Mouse (Mus musculus): Measurements from ENCODE around the gene Rab14. TPM values are rescaled to one million over a fixed set of nuclear protein-coding genes. Genes with fewer than 3 reads are reported as not detected.
A peak's percentile ranks its signal among the peaks of the same experiment; 100 is the strongest.

The Rab14 gene
- polyA plus RNA-seq, 1 experiment from 2014 or later: 473 TPM

DNA sequence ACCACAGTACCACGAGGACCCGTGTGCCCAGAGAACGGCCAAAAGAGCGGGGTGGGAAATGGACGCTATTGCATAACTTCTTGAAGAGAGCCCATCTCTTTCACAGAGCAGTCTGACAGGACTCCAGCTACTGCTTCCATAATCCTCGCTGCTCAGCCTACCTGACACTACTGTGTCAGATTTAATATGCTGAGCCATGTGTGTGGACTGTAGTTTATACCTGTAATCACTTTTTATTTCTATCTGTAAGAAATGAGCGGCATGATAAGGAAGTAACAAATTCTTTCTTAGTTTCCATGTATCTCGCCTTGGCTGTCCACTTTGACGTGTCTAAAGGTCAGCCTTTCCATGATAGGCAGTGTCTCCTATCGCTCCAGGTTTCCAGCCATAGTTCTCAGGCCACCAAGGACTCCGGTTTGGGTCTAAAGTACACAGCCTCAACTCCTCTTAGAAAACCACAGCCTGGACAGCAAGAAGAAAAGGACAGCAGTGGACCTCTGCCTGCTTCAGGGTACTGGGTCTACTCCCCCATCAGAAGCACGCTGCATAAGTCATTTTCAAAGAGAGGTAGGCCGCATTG lies 49.5 kb downstream of the Rab14 start:
- ATAC-seq: no peak
- no peak overlapping the region for H3K27ac ChIP-seq (ENCODE audit: low read length)
- H3K9ac ChIP-seq (ENCODE audit: low read depth, low read length): no peak overlapping the region
- peaks cover 40% of the 10 kb centered on the region for H3K36me3 ChIP-seq (ENCODE audit: control insufficient read depth, insufficient read depth, low read length)
- no peaks in the 10 kb centered on the region for H3K27me3 ChIP-seq (ENCODE audit: control insufficient read depth, insufficient read depth, low read depth, low read length)
- no peaks in the 10 kb centered on the region for H3K4me1 ChIP-seq (ENCODE audit: control insufficient read depth, insufficient read depth, low read length)
- H3K9me3 ChIP-seq (replicated peaks; ENCODE audit: control insufficient read depth, low read length, poor library complexity, severe bottlenecking): no peaks in the 10 kb centered on the region
- no peak overlapping the region for H3K4me3 ChIP-seq (ENCODE audit: low read depth, low read length)
- 96% methylated on average over 13 of the region's 13 CpGs for WGBS
- H3K4me2 ChIP-seq (ENCODE audit: low read length): no peak overlapping the region

DNA sequence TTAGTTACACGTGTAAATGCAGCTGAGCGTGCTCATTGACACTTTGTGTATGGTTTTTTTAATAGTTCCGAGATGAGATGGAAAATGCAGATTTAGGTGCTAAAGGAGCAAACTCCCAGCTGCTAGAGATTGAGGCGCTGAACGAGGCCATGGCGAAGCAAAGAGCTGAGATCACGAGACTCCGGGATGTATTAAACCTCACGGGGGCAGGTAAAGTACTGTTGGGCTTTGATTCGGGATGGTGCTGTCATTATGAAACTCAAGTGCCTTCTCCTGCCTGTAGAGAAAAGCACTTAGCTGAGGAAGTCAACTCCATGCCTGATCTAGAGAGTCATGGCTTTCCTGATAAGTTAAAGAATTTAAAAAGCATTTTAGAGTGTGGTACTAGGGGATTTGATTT lies 52.1 kb downstream of the Rab14 start:
- Histone ChIP-seq H3K27me3 (ENCODE audit: control insufficient read depth, insufficient read depth, low read depth, low read length) (no peaks in the 10 kb centered on the region), H3K4me1 (ENCODE audit: control insufficient read depth, insufficient read depth, low read length) (no peaks in the 10 kb centered on the region), H3K4me3 (ENCODE audit: low read depth, low read length) (no peak overlapping the region), H3K9ac (ENCODE audit: low read depth, low read length) (no peak overlapping the region), H3K36me3 (ENCODE audit: control insufficient read depth, insufficient read depth, low read length) (peaks cover 33% of the 10 kb centered on the region), H3K27ac (ENCODE audit: low read length) (no peak overlapping the region), H3K9me3 (replicated peaks; ENCODE audit: control insufficient read depth, low read length, poor library complexity, severe bottlenecking) (no peaks in the 10 kb centered on the region), H3K4me2 (ENCODE audit: low read length) (no peak overlapping the region)
- whole genome bisulfite sequencing: 94% methylated on average over 10 of the region's 10 CpGs
- no peak for ATAC-seq

DNA sequence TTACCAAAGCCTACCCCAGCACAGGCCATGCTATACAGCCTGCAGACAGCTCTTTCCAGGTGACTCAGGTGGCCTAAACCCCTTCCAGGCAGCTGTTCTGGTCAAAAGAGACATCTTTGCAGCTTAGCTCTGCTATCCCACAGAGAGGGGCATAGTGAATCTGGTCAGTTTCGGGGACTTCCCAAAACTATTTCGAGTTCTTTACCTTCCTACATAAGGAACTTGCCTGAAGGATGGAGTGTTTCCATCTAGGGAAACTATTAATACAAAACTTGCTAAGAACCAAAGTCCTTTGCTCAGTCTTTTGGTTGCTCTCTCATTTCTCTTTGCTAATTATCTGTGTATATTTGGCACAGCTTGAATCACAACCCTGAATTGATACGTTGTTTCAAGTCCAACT lies 59.2 kb downstream of the Rab14 start:
- H3K9me3 ChIP-seq (replicated peaks; ENCODE audit: control insufficient read depth, low read length, poor library complexity, severe bottlenecking): no peaks in the 10 kb centered on the region

DNA sequence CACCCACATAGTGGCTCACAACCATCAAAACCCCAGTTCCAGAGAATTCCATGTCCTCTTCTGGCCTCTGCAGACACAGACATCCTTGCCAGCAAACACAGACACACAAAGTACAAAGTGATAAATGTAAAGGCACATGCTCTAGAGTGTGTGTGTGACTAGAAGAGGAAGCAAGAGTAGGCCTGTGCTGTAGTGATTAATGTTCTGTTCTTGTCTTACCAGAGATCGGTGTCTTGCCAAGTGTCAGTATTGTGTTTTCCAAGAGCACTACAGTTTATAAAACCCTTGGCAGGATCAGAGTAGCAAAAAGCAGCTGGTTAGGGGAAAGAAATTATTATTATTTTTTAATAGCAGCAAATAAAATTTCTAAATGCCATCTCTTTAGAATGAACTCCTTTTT lies 62.3 kb downstream of the Rab14 start:
- 100% methylated on average over 1 of the region's 1 CpGs for WGBS
- no peak overlapping the region for H3K9ac ChIP-seq (ENCODE audit: low read depth, low read length)
- no peak overlapping the region for H3K4me3 ChIP-seq (ENCODE audit: low read depth, low read length)
- no peaks in the 10 kb centered on the region for H3K4me1 ChIP-seq (ENCODE audit: control insufficient read depth, insufficient read depth, low read length)
- H3K36me3 ChIP-seq (ENCODE audit: control insufficient read depth, insufficient read depth, low read length): peaks cover 15% of the 10 kb centered on the region; the same call in 1 of the 2 replicates
- H3K9me3 ChIP-seq (replicated peaks; ENCODE audit: control insufficient read depth, low read length, poor library complexity, severe bottlenecking): no peaks in the 10 kb centered on the region
- H3K4me2 ChIP-seq (ENCODE audit: low read length): no peak overlapping the region
- H3K27me3 ChIP-seq (ENCODE audit: control insufficient read depth, insufficient read depth, low read depth, low read length): no peaks in the 10 kb centered on the region
- no peak for ATAC-seq
- no peak overlapping the region for H3K27ac ChIP-seq (ENCODE audit: low read length)

More for the DNA sequence above, 59.2 kb downstream of the Rab14 start:
- H3K27ac ChIP-seq (ENCODE audit: low read length): no peak overlapping the region
- no peak overlapping the region for H3K4me2 ChIP-seq (ENCODE audit: low read length)
- peaks cover 20% of the 10 kb centered on the region for H3K36me3 ChIP-seq (ENCODE audit: control insufficient read depth, insufficient read depth, low read length)
- no peaks in the 10 kb centered on the region for H3K4me1 ChIP-seq (ENCODE audit: control insufficient read depth, insufficient read depth, low read length)
- H3K9ac ChIP-seq (ENCODE audit: low read depth, low read length): no peak overlapping the region
- H3K4me3 ChIP-seq (ENCODE audit: low read depth, low read length): no peak overlapping the region
- no peak for ATAC-seq
- WGBS: 95% methylated on average over 3 of the region's 3 CpGs
- no peaks in the 10 kb centered on the region for H3K27me3 ChIP-seq (ENCODE audit: control insufficient read depth, insufficient read depth, low read depth, low read length)

DNA sequence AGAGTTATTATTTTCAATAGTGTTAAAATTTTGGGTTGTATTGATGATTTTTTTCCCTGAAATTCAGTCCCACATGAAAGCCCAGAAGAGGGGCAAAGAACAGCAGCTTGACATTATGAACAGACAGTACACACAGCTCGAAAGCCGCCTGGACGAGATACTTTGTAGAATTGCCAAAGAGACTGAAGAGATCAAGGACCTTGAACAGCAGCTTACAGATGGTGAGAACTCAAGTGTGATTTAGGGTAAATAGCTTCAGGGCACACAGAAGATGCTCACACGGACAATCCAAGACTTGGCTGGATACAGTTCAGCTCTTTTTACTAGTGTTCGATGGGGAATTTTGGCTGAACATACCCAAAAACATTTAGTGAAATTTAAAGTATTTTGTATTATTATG lies 67.0 kb downstream of the Rab14 start:
- no peaks in the 10 kb centered on the region for H3K9me3 ChIP-seq (replicated peaks; ENCODE audit: control insufficient read depth, low read length, poor library complexity, severe bottlenecking)
- H3K4me1 ChIP-seq (ENCODE audit: control insufficient read depth, insufficient read depth, low read length): peaks cover 10% of the 10 kb centered on the region; the same call in 1 of the 2 replicates
- H3K27me3 ChIP-seq (ENCODE audit: control insufficient read depth, insufficient read depth, low read depth, low read length): no peaks in the 10 kb centered on the region
- H3K36me3 ChIP-seq (ENCODE audit: control insufficient read depth, insufficient read depth, low read length): 0 out of 2 replicates have a peak, but pooled peaks cover 12% of the 10 kb centered on the region
- H3K27ac ChIP-seq (ENCODE audit: low read length): no peak overlapping the region
- H3K4me2 ChIP-seq (ENCODE audit: low read length): no peak overlapping the region
- ATAC-seq: no peak
- WGBS: 82% methylated on average over 5 of the region's 5 CpGs
- no peak overlapping the region for H3K4me3 ChIP-seq (ENCODE audit: low read depth, low read length)
- H3K9ac ChIP-seq (ENCODE audit: low read depth, low read length): no peak overlapping the region

DNA sequence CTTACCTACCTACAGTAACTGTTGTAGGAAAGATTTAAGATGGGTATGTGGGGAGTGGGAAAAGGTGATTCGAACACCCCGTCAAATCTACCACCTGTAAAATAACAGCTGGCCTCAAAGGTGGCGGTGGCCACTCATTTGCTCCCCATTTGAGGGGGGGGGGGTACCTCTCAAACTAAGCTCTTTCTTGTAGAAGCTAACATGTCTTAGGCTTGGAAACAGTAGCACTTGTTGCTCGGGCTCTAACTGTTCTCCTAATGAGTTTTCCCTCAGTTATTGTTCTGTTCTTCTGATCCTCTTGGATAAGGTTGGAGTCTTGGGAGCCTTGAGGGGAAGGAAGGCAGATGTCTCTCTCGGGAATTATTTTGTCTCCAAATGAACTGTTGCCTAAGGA lies 68.3 kb downstream of the Rab14 start:
- Histone ChIP-seq H3K9ac (ENCODE audit: low read depth, low read length) (peak overlapping the region; percentile 38; the same call in 1 of the 2 replicates), H3K9me3 (replicated peaks; ENCODE audit: control insufficient read depth, low read length, poor library complexity, severe bottlenecking) (no peaks in the 10 kb centered on the region), H3K4me3 (ENCODE audit: low read depth, low read length) (peak overlapping the region; percentile 44), H3K36me3 (ENCODE audit: control insufficient read depth, insufficient read depth, low read length) (0 out of 2 replicates have a peak, but pooled peaks cover 10% of the 10 kb centered on the region), H3K27me3 (ENCODE audit: control insufficient read depth, insufficient read depth, low read depth, low read length) (no peaks in the 10 kb centered on the region), H3K4me1 (ENCODE audit: control insufficient read depth, insufficient read depth, low read length) (peaks cover 10% of the 10 kb centered on the region; the same call in 1 of the 2 replicates), H3K27ac (ENCODE audit: low read length) (no peak overlapping the region), H3K4me2 (ENCODE audit: low read length) (peak overlapping the region; percentile 62)
- no peak for ATAC-seq
- 10% methylated on average over 5 of the region's 5 CpGs for WGBS

DNA sequence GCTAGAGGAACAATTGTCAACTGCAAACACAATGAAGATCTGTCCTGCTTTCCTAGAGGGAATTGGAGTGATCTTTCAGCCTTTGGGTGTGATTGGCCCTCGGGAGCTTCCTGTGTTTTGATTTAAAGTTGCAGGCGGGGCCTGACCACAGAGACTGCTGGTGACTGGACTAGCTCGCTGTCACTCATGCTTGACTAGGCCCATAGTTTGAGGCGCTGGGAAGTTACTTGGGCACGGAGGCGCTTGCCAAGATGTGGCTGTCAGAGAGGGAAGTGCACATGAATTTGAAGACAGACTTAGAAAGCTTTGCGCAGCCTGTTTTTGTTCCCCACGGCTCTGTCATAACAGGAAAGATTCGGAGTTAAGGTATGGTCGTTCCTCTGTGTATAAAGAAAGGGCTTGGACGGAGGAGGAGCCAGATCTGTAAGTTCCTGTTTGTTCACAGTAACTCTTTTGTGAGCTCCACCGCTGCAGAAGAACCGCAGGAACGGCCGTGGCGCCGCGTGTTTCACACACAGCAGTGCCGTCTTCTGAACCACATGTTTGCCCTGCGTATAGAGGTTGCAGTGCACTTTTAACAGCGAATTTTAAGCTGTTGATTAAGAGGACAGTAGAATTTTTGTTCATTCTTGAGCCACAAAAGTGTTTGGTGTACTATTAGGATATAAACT lies 68.8 kb downstream of the Rab14 start:
- WGBS: 0% methylated on average over 21 of the region's 21 CpGs
- H3K4me1 ChIP-seq (ENCODE audit: control insufficient read depth, insufficient read depth, low read length): peaks cover 10% of the 10 kb centered on the region; the same call in 1 of the 2 replicates
- no peaks in the 10 kb centered on the region for H3K9me3 ChIP-seq (replicated peaks; ENCODE audit: control insufficient read depth, low read length, poor library complexity, severe bottlenecking)
- peak; percentile 98 for ATAC-seq
- 0 out of 2 replicates have a peak overlapping the region, but pooled peaks have one; percentile 28 for H3K27ac ChIP-seq (ENCODE audit: low read length)
- H3K27me3 ChIP-seq (ENCODE audit: control insufficient read depth, insufficient read depth, low read depth, low read length): no peaks in the 10 kb centered on the region
- peak overlapping the region; percentile 44 for H3K4me3 ChIP-seq (ENCODE audit: low read depth, low read length)
- H3K36me3 ChIP-seq (ENCODE audit: control insufficient read depth, insufficient read depth, low read length): 0 out of 2 replicates have a peak, but pooled peaks cover 5% of the 10 kb centered on the region
- H3K4me2 ChIP-seq (ENCODE audit: low read length): peak overlapping the region; percentile 62
- peak overlapping the region; percentile 38; the same call in 1 of the 2 replicates for H3K9ac ChIP-seq (ENCODE audit: low read depth, low read length)

DNA sequence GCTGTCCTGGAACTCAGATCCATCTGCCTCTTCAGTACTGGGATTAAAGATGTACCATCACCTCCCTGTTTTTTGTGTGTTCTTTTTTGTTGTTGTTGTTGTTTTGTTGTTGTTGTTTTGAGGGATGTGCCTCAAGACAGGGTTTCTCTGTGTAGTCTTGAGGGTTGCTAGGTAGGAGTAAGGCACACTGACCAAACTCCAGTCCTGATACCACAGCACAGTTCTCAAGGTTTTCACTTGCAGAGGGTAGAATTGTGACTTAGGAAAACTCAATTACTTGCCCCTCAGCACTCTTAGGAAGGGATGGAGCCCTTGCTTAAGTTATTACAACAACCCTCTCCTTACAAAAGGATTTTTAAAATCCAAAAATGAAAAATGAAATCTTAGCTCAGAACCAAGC lies 69.4 kb downstream of the Rab14 start:
- peaks cover 10% of the 10 kb centered on the region; the same call in 1 of the 2 replicates for H3K4me1 ChIP-seq (ENCODE audit: control insufficient read depth, insufficient read depth, low read length)
- H3K27me3 ChIP-seq (ENCODE audit: control insufficient read depth, insufficient read depth, low read depth, low read length): no peaks in the 10 kb centered on the region
- no peak overlapping the region for H3K27ac ChIP-seq (ENCODE audit: low read length)
- H3K9ac ChIP-seq (ENCODE audit: low read depth, low read length): no peak overlapping the region
- H3K9me3 ChIP-seq (replicated peaks; ENCODE audit: control insufficient read depth, low read length, poor library complexity, severe bottlenecking): no peaks in the 10 kb centered on the region
- peak overlapping the region; percentile 62 for H3K4me2 ChIP-seq (ENCODE audit: low read length)
- H3K36me3 ChIP-seq (ENCODE audit: control insufficient read depth, insufficient read depth, low read length): 0 out of 2 replicates have a peak, but pooled peaks cover 4% of the 10 kb centered on the region
- no peak for ATAC-seq
- H3K4me3 ChIP-seq (ENCODE audit: low read depth, low read length): no peak overlapping the region

Measured in midbrain, embryonic 16.5 days (tissue).